Mouse (Mus musculus): ENCODE results near the gene Ilkap.

Gene Ilkap

GRCm38 (mm10) chr1:91398260-91399062 lies at the start of gene Ilkap:
TSS of gene Ilkap (minus strand) at chr1:91398815.
- peak; percentile 69 to 74 for DNase-seq

GRCm38 (mm10) chr1:91446511-91446910 lies 47.9 kb upstream of the Ilkap start:
- no peak for DNase-seq

- no peak for DNase-seq
Measured at GRCm38 (mm10) chr1:91446060-91446459, 47.4 kb upstream of the Ilkap start.

DNA sequence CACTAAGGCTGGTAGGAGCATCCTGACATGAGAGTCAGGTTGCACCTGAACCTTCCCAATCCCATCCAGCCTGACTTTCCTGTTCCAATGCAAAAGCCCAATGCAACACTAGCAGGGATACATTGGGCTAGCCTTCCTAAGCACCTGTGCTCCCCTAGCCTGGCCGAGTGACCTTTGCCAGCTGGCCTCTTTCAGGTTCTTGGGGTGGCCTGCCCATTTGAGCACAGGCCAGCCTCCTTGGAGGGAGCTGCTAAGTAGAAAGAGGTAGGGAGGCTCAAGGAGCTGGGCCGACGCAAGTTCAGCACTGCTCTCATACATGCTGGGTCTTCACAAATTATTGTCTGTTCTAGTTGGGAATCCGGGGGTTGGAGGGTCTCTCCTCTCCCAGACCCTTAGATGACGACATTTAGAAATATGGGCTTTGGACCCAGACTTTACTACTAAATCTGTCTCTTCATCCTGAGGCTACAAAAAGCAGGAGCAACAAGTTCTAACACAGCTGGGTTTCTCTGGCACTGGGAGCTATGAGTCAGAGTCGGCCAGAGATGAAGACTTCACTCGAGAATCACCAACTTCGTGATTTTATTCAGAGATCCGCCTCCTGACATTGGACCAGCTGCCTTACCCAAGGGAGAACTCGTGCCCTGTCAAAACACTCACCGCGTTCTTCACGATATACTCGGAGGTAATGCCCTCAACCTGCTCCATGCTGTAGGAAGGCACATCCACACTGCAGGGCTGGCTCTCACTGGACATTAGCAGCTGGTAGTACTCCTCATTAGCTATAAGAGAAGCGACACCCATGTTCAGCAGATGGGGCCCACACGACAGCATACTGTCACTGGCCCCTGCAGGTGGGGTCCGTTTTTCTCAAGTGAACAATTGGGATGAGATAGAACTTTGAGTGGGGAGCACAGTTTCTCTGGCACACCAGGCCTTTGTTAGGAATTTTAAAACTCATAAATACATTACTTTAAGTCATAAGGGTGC lies 46.5 kb upstream of the Ilkap start:
- DNase-seq: no peak

GRCm38 (mm10) chr1:91442350-91442990 lies 43.9 kb upstream of the Ilkap start:
- no peak for DNase-seq

GRCm38 (mm10) chr1:91441855-91442254 lies 43.2 kb upstream of the Ilkap start:
- DNase-seq: no peak

- no peak for DNase-seq
Measured at GRCm38 (mm10) chr1:91439776-91440175, 41.2 kb upstream of the Ilkap start.

- DNase-seq: no peak
Measured at GRCm38 (mm10) chr1:91437573-91437972, 39.0 kb upstream of the Ilkap start.

DNA sequence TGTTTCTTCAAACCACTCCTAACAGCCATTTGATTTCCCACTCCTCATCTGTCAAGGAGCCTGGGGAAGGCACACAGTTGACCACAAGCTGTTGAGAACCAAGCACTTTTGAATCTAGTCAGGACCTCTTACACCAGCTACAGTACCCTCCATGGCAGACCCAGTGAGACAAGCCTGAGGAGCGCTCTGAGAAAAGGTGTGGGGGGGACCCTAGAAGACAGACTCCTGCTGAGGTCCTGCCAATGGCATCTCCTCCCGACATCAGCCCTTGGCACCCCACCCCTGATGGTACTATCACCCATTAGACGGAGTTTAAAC lies 38.4 kb upstream of the Ilkap start:
- no peak for DNase-seq

DNA sequence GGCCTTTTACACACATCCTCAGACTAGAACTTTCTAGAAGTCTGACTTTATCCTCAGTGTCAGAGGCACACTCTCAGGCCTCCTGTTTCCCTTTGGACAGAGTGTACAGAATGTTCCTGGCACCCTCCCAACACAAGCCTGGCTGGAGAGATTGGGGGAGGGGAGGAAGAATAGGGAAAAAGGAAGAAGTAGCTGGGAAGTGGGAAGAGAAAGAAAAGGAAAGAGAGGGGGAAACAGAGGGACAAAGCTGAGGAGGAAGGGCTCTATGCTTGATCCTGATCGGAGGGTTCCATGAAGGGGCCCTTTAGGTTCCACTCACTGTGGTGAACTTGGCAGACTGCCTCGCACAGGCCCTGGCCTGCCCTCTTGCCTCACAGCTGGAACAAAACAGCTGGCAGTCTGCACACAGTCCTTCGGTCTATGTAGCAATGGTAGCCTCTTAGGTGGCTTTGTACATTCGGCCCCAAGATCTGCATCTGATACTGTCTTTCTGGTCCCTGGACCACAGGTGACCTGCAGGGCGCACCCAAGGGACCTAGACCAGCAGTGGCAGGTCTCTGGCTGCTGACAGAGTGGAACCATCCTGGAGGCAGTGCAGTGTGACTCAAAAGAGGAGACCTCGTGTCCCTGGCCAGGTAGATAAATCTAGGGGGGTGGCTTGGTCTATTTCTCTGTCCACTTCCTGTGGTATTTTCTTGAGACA lies 37.9 kb upstream of the Ilkap start:
- no peak for DNase-seq

DNA sequence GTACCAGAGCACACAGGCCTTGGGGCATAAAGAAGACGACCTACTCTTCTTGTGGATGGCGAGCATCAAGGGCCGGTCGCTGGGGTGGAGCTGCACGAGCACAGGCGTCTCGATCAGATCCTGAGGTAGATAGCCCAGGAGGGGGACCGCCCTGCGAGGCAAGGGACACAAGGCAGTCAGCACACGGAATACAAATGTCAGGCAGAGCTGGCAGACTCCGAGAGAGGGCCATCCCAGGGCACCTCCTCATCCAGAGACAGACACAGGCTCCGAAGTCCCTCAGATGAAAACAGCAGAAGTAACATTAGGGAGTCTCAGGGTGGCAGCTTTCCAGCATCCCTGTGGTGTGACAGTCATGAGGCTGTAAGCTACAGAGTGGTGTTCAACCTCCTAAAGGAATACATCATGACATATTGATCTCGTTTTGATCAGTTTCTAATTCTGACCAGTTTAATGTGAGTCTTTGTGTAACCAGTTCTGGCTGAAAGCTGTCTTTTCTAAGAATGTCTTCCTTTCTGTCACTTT lies 37.1 kb upstream of the Ilkap start:
- DNase-seq: no peak

DNA sequence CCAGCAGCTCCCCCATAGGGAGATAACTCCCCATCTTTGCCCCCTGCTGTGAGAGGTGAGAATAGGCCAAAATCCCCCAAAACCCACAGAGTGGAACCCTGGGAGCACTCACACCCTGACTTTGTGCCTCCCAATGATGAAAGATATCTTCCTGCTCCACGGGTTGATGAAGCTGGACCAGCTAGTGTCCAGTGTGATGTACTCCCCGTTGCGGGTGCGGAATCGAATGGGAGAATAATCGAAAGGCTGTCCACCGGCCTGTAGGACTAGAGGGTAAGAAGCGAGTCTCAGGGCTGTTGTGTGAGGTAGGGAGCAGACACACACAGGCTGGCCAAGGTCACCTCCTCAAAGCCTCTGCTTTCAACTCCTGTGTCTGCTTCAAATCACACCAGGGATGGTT lies 36.3 kb upstream of the Ilkap start:
- no peak for DNase-seq

GRCm38 (mm10) chr1:91430761-91431160 lies 32.1 kb upstream of the Ilkap start:
- no peak for DNase-seq

DNA sequence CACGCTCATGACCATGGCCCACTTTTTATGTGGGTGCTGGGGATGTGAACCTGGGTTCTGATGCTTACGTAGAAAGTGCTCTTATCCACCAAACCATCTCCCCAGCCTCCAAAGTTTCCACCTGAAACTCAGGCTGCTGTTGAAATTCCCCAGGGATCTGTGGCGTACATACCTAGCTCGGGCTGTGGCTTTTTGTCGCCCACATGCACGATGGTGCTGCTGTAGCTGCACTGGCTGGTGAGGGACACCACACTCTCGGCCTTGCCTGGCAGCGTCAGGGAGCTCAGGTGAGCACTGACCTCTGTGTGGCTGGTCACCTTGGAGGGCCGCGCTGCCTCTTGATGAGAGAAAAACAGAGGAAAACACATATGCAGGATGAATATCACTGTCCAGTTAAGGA lies 30.6 kb upstream of the Ilkap start:
- DNase-seq: no peak

- peak; percentile 52 to 81 for DNase-seq
Measured at GRCm38 (mm10) chr1:91428614-91429013, 30.0 kb upstream of the Ilkap start.

GRCm38 (mm10) chr1:91426397-91426796 lies 27.8 kb upstream of the Ilkap start:
- no peak for DNase-seq

DNA sequence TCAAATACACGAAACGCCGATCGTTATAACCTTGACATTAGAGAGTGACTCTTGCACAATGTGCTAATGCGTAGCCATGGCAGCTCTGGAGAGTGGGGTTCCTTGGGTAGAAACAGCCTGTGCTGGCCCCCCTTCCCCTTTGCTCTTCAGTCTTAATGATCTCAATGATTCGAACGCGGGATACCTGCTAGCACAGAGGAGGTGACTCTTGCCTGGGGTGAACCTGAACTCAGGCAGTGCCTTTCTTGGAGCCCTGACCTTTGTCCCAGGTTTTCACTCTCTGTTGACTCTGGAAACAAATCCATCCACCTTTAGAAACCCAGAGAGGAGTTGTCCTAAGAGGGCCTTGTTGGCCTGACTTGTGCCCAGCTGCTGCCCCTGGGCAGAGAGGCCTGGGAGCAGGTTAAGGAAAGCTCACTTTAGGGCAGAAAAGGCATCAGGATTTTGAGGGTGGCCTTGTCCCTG lies 22.0 kb upstream of the Ilkap start:
- DNase-seq: no peak

DNA sequence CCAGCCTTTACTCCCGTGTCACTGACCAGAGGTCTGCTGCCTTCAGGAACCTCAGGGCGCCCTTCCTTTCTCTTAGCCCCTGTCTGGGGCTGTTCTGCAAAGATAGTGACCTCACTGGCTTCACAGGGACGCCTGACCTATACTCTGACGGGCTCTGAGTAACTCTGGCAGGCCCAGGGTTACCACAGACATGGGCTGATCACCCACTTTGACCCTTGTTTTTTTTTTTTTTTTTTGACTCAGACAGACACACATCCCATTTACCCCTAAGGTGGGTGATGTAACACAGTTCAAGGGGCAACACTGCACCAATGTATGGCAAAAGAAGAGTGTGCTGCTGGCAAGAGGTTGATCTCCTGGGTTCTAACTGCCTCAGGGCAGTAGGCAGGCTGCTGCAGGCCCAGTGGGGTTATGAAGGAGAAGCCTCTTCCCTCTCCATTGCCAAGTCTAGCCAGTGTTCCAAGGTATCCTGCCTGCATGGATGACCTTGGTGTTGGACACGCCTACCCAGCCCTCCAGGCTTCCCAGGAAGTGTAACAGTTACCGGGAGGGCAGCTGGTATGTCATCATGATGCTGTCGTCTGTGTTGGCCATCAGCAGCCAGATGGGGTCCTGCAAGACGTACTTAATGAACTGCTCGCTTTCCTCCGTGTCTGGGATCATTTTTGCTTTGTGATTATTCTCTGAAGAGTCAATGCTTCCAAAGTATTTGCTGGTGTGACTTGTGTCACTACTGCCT lies 21.4 kb upstream of the Ilkap start:
- no peak for DNase-seq

DNA sequence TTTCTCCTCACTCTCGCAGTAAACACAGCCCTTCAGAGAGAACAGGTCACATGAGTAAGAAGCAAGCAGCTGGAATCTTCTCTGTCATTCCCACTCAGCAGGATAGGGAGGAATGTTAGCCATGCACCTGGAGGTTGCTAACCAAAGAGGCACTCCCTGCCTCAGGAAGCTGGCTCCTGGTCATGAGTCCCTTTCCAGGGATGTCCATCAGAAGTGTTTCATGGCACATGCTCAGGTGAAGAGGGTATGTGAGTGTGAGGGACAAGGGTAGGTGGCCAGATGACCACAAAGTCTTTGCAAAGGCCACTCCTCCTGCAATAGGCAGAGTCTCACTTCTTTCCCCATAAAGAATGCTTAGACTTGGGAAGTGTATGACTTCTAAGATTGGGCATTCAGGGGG lies 19.4 kb upstream of the Ilkap start:
- no peak for DNase-seq

- no peak for DNase-seq
Measured at GRCm38 (mm10) chr1:91415311-91415710, 16.7 kb upstream of the Ilkap start.

- DNase-seq: no peak
Measured at GRCm38 (mm10) chr1:91414903-91415302, 16.3 kb upstream of the Ilkap start.

Data from spleen, adult 18-20 months (tissue).